Mouse (Mus musculus): ENCODE results near the gene Otop3.
"Not testable (repeated sequence)": the region's sequence is repeated elsewhere in the genome, so short reads cannot be mapped to it uniquely, and the experiment has no call there.

Gene Otop3

DNA sequence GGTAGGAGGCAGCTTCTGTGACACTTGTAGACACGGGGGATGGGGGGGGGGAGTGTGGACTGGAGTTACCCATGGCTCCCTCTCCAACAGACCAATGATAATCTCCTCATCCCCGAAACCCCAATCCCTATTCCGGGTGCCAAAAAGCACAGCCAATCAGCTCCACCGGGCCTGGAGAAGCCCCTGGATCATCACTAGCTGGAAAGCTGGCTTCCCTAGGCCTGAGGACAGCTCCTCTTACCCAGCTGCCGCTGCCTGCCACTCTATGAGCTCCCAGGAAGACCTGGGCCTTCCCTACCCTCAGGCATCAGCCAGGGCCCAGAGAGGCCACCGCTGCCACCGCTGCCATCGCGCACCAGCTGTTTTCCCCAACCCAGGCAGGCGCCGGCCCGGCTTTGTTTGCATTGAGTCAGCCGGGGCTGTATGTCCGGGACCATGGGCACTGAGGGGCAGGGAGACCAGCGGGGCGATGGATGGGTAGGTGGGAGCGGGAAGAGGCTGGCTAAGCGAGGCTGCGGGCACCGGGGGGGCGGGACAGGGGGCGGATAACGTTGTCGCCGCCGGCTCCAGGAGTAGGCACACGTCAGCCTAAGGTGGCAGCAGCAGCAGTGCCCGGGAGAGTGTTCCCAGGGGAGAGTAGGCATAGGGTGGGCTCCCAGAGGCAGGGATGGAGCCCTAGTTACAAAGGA is 32.3 kb downstream of the Otop3 start:
- no peak for DNase-seq (ENCODE audit: low spot score)

- peak; percentile 78 for DNase-seq (ENCODE audit: low spot score)
These were observed 32.9 kb downstream of the Otop3 start, which contains the start of gene Hid1 for GRCm38 (mm10) chr11:115367395-115367944. Hid1 (minus strand) TSS chr11:115367756.

- DNase-seq (ENCODE audit: low spot score): no peak
These were observed 35.8 kb downstream of the Otop3 start for GRCm38 (mm10) chr11:115370368-115370767.

DNA sequence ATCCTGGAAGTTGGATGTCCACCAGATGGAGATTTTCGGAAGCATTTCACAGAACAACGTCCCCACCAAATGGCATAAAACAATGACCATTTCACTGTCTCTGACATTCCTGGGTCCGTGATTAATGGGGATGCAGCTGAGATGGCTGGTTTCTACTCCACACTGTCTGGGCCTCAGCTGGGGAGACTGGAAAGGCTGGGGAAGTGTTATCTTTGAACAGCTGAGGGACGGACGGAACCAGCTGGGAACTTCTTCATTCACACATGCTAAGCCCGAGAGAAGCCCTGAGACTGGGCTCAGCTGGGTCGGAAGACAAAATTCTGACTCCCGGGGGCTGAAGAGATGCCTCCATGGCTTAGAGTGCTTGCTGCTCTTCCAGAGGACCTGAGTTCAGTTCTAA is 36.8 kb downstream of the Otop3 start:
- DNase-seq (ENCODE audit: low spot score): no peak

- no peak for DNase-seq (ENCODE audit: low spot score)
These were observed 37.5 kb downstream of the Otop3 start for GRCm38 (mm10) chr11:115372015-115372414.

- DNase-seq (ENCODE audit: low spot score): no peak
These were observed 38.2 kb downstream of the Otop3 start for GRCm38 (mm10) chr11:115372737-115373136.

DNA sequence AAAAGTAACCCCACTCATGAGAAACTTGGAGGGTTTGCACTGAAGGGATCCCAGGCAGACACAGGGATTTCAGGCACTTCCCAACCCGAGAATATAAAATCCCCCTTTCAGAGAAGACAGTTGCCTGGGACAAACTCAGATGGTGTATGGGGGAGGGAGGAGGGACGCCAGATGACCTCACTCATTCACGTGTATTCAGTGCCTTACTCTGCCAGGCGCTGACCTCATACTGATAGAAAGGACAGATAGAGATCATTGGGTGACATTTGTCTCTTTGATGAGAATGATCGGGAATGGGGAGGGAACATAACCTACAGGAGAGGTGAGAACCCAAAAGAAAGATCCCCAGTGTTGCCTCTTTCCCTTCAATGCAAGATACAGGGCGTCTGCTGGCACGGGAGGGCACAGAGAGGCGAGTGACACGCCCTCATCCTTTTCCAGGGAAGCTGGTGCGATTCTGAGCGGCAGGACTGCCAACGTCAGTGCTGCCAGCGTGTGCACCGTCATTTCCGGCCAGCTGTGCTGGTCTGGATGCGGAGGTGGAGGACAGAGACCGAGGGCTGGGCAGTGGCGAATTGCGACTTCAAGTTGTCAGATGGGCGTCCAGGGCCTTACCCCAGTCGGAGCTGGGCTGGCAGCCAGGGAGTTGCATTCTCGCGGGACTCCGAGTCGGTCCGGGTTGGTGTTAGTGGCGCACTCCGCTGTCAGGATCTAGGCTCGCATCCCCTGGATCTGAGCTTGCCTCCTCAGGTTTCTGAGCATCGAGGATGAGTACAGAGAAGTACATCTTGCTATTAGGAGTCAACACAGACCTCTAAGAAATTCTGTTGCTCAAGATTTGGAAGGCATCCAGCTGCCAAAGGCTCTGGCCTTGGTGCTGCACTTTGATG is 39.5 kb downstream of the Otop3 start:
- DNase-seq (ENCODE audit: low spot score): peak; percentile 57

DNA sequence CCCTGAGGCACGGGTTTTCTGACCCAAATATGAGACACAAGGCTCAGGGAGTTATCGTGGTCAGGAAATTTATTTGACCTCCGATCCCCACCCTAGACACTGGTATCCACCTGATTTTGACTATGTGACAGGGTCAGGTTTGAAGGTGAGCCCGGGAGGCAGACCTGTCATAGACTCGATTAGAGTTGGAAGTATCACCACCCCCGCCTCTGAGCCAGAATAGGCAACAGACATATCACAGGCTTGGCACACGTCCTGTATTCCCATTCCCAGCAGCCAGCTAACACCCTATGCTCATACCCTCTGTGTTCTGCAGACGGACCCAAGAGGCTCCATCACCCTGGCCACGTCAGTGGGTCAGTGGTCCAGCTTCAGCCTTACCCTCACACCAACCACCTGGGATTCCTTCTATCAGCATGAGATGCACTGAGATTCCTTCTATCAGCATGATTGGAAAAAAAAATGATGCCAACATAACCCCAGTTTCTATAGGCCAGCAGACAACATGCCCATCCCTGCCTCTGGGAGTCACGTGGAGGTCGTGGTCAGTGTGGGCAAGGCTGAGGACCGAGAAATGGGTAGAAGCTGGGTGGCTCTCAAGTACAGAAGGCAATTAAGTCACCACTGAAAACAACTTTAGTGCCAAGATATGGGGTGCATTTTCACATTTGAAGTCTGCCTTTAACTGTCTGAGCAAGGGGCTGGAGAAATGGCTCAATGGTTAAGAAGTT is 40.3 kb downstream of the Otop3 start:
- no peak for DNase-seq (ENCODE audit: low spot score)

DNA sequence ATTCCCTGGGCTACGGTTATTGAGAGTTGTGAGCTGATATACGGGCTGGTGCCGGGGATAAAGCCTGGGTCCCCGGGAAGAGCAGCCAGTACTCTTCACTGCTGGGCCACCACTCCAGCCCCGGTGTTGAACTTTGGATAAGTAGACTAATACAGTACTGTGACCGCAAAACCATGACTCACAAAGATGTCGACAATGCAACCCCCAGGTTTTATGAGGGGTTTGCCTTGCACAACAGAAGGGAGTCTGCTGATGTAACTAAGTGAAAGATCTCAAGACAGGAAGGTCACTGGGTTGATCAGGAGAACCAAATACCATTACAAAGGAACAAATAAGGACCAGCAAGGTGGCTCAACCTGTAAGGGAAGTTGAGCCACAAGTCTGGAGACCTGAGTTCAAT is 42.2 kb downstream of the Otop3 start:
- no peak for DNase-seq (ENCODE audit: low spot score)

- DNase-seq (ENCODE audit: low spot score): no peak
These were observed 42.7 kb downstream of the Otop3 start for GRCm38 (mm10) chr11:115377254-115377653.

GRCm38 (mm10) chr11:115377854-115378253 is 43.3 kb downstream of the Otop3 start:
- DNase-seq (ENCODE audit: low spot score): no peak

DNA sequence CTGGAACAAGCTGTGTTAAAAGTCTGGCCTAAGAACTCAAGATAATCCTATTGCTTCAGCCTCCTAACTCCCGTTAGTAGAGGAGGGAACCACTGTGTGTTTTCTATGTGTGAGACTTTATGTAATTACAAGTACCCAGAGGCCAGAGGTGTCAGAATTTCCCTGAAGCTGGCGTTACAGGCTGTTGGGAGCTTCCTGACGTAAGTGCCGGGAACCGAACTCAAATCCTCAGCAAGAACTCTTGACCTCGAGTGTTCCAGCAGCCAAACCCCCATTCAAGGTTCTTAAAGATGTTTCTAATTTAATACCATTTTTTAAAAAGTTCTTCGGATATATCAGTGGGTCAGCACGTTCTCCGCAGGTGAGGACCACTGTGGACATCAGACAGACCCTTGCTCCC is 46.7 kb downstream of the Otop3 start:
- DNase-seq (ENCODE audit: low spot score): no peak

- peak; percentile 96 for DNase-seq (ENCODE audit: low spot score)
These were observed 47.4 kb downstream of the Otop3 start, which contains the start of gene Cdr2l for GRCm38 (mm10) chr11:115381743-115382539. Cdr2l (plus strand) TSS chr11:115381916.

- DNase-seq (ENCODE audit: low spot score): no peak
These were observed 48.4 kb downstream of the Otop3 start for GRCm38 (mm10) chr11:115382891-115383290.

- no peak for DNase-seq (ENCODE audit: low spot score)
These were observed 49.4 kb downstream of the Otop3 start for GRCm38 (mm10) chr11:115383701-115384474.

- DNase-seq (ENCODE audit: low spot score): no peak
These were observed 50.1 kb downstream of the Otop3 start for GRCm38 (mm10) chr11:115384587-115384986.

GRCm38 (mm10) chr11:115386859-115387258 is 52.3 kb downstream of the Otop3 start:
- DNase-seq (ENCODE audit: low spot score): not testable (repeated sequence)

- no peak for DNase-seq (ENCODE audit: low spot score)
These were observed 56.8 kb downstream of the Otop3 start for GRCm38 (mm10) chr11:115391358-115391757.

GRCm38 (mm10) chr11:115393721-115394325 is 59.3 kb downstream of the Otop3 start:
- no peak for DNase-seq (ENCODE audit: low spot score)

Data from embryo, embryonic 10.5 days (tissue).